Mouse (Mus musculus) urinary bladder, adult 2 months (tissue): ENCODE results near the gene Shoc2. TPM values are rescaled to one million over a fixed set of nuclear protein-coding genes. Genes with fewer than 3 reads are reported as not detected.
A peak's percentile ranks its signal among the peaks of the same experiment; 100 is the strongest.
"Not testable (repeated sequence)": the region's sequence is repeated elsewhere in the genome, so short reads cannot be mapped to it uniquely, and the experiment has no call there.

Source experiments
- DNase-seq: peaks from one replicate; pipeline ENCODE4 v3.0.0; 2022; ENCODE audit warnings: low spot score
- polyA plus RNA-seq: library from polyadenylated mRNA; depleted of rRNA; stranded (reverse); fragments of >200 nt; gene quantifications from 2 replicates; pipeline ENCODE4 v1.2.3, GENCODE M21; 2012

Gene Shoc2
- polyA plus RNA-seq, 1 experiment, result 27.2 TPM

GRCm38 (mm10) chr19:53933050-53933449 lies 11.1 kb upstream of the Shoc2 start:
- DNase-seq, result no peak

- no peak for DNase-seq
Measured at GRCm38 (mm10) chr19:53934046-53934445, 10.1 kb upstream of the Shoc2 start.

GRCm38 (mm10) chr19:53939467-53939866 lies 4.6 kb upstream of the Shoc2 start:
- DNase-seq, result no peak

DNA sequence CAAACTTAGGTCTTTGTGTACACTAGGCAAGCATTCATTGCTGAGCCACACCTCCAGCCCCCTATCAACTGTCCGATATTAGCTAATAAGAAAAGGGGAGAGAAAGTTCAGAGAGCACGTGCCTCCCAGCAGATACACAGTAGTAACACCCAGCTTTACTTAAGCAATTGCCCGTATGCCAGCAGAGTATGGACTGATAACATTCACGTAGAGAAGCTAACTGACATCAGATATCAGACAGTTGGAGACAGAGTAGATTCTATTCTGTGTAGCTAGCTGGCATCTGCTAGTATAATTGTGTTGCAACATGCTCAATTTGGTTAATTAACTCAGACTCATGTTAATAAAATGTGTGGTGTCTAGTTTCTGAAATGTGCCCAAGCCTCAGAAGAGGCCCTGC lies 3.0 kb upstream of the Shoc2 start:
- no peak for DNase-seq

DNA sequence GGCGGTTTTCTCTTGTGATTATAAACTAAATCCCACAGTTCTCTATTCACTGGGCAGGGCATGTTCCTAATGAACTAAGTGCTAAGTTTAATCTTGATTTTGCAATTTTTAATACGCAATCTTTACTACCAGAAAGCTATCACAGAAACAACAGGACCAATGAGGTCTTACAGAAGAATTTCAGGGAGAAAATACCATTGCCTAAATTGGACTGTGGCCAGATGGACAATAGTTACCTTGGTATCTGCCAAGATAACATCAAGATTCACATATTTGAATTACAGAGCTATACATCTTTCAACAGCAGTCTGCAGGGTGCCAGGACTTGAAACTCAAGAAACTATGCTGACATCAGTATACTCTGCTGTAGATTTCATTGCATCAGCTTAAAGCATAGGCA lies 1.8 kb upstream of the Shoc2 start:
- DNase-seq, result no peak

DNA sequence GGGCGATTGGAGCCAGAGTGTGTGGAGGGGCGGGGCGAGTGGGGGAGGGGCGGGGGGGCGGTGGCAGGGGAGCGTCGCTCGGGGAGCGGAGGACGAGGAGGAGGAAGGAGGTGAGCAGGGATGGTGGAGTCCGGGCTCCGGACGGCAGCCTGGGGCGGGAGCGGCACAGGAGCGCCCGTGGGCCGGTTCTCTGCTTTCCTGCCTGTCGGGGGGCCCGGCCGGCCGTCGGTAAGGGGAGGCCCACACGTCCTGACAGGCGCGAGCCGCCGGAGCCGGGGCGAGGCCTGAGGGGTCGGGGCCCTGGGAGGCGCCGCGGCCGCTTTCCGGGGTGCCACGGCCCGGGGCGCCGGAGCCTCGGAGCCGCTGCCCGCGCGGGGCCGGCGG lies 672 bp downstream of the Shoc2 start:
- DNase-seq, result no peak

DNA sequence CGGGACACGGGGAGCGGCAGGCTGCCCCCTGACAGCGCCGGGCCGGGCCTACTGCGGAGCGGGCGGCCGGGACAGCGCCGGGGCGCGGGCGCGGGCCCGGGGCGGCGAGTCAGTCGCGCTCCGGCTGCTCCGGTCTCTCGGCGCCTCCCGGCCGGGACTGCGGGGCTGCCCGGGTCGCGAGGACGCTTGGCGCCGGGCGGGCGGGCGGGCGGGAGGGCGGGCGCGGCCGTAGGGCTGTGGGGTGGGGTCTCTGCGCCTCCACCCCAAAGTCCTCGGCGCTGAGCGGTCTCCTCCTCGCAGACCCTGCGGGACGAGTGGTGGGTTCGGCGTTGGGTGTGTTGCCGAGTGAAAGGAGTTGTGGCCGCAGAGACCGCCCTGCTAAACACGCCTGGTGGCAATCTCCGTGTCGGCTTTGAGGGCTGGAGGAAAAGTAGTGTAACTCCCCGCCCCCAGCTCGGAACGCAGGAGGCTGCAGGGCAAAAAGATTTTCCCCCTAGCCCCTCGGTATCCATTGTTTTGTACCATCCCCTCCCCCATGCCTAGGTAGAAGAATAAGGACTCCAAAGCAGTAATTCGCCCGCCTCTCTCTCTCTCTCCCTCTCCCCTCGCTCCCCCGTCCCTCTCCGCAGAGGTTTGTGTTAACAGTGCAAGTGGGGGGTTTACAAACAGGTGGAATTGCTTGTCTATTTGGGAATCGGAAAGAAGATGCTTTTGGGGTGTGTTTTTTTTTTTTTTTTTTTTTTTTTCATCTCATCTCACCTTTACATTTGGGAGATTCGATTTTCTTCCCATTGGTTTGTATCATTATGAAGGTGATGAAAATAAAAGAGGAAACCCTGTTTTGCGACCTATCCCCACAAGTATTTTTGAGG lies 1.3 kb downstream of the Shoc2 start:
- DNase-seq, result peak; percentile 39

GRCm38 (mm10) chr19:53957513-53957912 lies 13.4 kb downstream of the Shoc2 start:
- no peak for DNase-seq

GRCm38 (mm10) chr19:53962511-53962910 lies 18.4 kb downstream of the Shoc2 start:
- DNase-seq, result no peak

DNA sequence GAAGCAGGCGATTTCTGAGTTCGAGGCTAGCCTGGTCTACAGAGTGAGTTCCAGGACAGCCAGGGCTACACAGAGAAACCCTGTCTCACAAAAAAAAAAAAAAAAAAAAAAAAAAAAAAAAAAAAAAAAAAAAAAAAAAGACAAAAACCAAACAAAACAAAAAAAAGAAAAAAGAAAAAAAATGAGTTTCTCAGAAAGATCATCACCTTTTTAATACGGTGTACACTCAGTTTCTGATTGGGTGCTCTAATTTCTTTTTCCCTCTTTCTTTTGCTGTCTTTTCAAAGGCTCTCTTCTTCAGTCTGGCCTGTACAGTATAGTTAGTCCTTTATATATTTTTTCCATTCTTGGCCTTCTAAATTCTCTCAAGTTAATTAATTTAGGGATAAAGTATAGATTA lies 20.2 kb downstream of the Shoc2 start:
- not testable (repeated sequence) for DNase-seq

- DNase-seq, result no peak
Measured at GRCm38 (mm10) chr19:53964910-53965633, 21.0 kb downstream of the Shoc2 start.

GRCm38 (mm10) chr19:53969226-53969625 lies 25.1 kb downstream of the Shoc2 start:
- DNase-seq, result no peak

GRCm38 (mm10) chr19:53971938-53972337 lies 27.8 kb downstream of the Shoc2 start:
- DNase-seq, result no peak

GRCm38 (mm10) chr19:53973656-53974055 lies 29.6 kb downstream of the Shoc2 start:
- DNase-seq, result no peak

- DNase-seq, result no peak
Measured at GRCm38 (mm10) chr19:53982041-53982440, 37.9 kb downstream of the Shoc2 start.

GRCm38 (mm10) chr19:53983336-53983735 lies 39.2 kb downstream of the Shoc2 start:
- DNase-seq, result no peak

GRCm38 (mm10) chr19:53984628-53985027 lies 40.5 kb downstream of the Shoc2 start:
- DNase-seq, result no peak

DNA sequence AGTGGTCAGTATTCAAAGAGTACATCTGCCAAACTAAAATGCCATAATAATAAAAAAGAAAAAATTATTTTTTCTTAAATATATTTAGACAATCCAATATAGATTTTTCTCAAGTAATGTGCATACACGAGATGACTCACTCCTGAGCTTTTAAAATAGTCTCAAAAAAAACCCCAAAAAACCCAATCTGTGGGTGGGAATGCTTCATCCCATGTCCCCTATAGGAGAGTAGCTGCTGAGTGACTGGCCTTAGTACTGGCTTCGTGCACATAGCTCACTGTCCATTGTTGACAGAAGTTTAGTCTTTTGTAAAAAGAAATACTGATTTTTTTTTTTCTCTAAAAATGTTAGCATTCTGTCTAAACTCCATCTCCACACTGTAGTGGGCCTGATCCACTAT lies 46.4 kb downstream of the Shoc2 start:
- DNase-seq, result no peak

- DNase-seq, result no peak
Measured at GRCm38 (mm10) chr19:53993860-53994259, 49.8 kb downstream of the Shoc2 start.

- DNase-seq, result no peak
Measured at GRCm38 (mm10) chr19:53994276-53994675, 50.2 kb downstream of the Shoc2 start.

DNA sequence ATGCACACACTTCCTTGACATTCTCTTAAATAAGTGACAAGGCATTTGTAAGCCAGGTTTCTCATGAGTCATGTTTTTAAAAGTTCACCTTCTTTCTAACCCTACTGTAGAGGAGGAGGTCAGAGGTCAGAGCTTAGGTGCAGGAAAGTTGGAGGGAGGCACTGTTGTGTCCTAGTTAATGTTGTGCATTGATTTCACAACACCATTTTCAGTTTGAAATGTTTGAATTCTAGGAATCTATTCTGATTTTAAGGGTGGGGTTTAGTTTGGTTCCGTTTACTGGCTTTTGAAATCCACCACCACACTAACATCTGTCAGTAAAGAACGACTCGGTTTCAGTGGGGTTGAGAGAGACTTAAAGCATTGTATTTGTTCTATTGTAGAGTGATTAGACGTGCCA lies 66.9 kb downstream of the Shoc2 start:
- DNase-seq, result no peak

DNA sequence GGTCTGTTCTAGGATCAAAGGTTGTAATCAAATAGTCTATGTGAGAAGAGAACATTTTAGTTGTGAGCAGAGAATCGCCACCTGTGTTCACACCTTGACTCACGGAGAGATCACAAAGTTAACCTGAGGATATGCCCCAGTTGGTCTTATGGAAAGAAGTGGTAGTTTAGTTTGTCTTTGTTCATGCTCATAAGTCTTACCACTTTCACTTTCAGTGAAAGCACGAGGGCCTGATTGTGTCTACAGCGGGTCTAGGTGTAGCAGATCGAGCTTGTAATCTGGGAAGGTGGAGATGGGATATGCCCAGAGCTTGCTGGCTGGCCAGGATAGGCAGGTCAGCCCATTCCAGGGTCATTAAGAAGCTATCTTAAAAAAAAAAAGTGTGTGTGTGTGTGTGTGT lies 70.9 kb downstream of the Shoc2 start:
- no peak for DNase-seq

GRCm38 (mm10) chr19:54015503-54015902 lies 71.4 kb downstream of the Shoc2 start:
- no peak for DNase-seq
